Mouse (Mus musculus) embryo, embryonic 10 days (tissue): ENCODE measurements around the gene Slc5a11.
A peak's percentile ranks its signal among the peaks of the same experiment; 100 is the strongest.

Experiments used
- DNase-seq: peaks from one replicate; pipeline ENCODE4 v3.0.0-alpha.2; 2015; ENCODE audit warnings: low spot score

The Slc5a11 gene

DNA sequence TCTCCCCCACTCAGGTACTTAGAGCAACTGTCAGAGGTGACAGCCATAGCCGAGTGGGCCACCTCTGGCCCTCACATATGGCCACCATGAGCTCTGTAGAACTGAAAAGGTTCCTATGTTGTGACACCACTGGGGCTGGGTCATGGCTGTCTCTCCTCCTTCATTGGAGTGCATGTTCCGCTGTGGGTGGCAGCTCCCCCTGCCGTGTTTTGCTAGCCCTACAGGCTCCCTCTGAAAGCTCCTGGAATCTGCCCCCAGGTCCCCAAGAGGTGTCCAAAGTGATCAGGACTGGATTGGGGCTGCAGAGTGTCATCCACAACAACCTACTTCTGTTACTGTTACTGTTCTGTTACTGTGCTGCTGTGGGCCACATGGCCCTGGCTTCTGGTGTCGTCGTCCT lies 2.3 kb upstream of the Slc5a11 start:
- DNase-seq: no peak

DNA sequence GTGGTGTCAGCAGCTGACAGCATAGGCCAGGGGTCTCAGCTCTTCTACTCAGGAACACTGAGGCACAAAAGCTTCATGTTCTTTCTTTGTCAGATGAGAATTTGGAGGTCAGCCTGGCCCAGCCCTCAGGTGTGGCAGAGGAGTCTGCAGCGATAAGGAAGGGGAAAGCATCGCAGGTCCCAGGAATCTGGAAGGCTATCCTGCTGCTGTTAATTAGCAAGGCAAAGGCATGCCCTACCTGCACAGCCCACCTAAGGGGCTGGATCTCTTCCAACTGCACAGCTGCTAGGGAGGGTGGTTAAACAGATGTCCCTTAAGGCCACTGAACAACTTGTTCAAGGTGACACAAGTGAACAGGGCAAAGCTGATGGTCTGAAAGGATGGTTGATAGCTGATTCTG lies 558 bp downstream of the Slc5a11 start:
- no peak for DNase-seq

DNA sequence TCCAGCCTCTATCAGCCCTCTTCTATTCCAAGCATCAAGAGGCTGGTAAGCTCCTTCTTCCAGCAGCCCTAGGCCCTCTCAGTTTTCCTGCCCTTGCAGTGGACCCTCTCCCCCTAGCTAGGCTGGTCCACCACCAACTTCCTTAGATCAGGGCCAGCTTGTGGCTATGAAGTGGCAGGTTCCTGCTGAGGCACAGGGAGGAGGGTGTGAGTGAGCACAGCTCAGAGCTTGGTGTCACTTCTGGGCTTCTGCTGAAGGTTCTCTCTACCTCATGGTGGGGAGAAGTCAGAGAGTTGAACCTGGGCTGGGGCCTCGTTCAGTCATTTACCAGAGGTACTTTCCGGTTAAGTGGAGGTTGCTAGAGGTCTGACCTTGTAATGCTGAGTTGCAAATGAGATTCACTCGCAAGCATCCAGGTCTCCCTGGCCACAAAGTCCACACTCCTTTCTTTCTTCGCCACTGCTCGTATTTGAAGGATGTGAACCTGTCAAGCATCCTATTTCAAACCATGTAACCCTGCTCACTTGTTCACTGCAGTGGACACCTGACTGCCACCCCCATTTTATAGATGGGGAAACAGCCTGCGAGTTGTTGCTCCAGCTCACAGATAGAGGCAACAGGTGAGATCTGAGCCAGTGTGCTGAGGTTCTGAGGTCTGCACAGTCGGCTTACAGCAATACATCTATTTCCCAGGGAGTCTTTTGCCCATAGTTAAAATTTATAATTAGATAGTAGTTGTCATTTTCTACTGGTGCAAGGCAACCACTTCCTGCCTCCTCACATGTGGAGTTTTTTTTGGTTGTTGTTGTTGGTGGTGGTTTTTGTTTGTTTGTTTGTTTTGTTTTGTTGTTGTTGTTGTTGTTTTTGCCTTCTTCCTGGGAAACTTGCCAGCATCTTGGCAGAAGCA lies 3.1 kb downstream of the Slc5a11 start:
- DNase-seq: no peak

DNA sequence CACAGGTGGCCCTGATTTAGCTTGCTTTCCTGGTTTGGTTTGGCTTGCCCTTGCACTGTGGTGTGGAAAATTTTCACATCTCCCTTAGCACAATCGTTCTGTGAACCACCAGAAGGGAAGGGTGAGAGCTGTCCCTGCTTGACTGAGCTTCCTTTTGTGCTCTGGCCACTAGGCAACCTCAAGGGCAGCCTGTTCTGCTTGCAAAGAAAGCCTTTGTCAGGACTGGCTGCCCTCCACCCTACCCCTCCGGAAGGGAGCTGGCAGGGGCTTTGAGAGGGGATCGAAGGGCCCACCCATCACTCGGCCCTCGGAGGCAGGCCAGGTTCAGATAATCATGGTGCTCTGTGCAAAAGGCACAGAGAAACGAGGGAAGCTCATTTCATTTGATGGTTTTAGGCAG lies 4.0 kb downstream of the Slc5a11 start:
- peak; percentile 39 for DNase-seq

- DNase-seq: no peak
Observed at GRCm38 (mm10) chr7:123219781-123220632, 5.4 kb downstream of the Slc5a11 start.

GRCm38 (mm10) chr7:123220633-123220942 lies 6.0 kb downstream of the Slc5a11 start:
- DNase-seq: no peak

GRCm38 (mm10) chr7:123224076-123224475 lies 9.5 kb downstream of the Slc5a11 start:
- DNase-seq: no peak

DNA sequence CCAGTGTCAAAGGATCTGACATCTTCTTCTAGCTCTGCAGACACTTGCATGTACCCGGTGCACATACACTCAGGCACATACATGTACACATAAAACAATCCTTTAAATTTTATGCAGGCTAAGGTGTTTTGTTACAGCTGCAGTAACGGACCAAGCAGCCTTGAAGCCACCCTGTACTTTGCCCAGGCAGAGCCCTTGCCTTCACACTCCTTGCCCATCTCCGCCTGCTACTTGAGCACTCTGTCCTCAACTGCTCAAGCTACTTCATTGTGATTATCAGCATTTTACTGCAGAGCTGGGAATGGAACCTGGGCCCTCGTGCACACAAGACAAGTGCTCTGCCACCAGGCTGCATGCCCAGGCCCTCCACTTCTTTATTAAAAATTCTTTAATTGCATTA lies 10.6 kb downstream of the Slc5a11 start:
- DNase-seq: no peak

GRCm38 (mm10) chr7:123235449-123235848 lies 20.9 kb downstream of the Slc5a11 start:
- peak; percentile 71 for DNase-seq

- no peak for DNase-seq
Observed at GRCm38 (mm10) chr7:123238621-123239020, 24.0 kb downstream of the Slc5a11 start.

DNA sequence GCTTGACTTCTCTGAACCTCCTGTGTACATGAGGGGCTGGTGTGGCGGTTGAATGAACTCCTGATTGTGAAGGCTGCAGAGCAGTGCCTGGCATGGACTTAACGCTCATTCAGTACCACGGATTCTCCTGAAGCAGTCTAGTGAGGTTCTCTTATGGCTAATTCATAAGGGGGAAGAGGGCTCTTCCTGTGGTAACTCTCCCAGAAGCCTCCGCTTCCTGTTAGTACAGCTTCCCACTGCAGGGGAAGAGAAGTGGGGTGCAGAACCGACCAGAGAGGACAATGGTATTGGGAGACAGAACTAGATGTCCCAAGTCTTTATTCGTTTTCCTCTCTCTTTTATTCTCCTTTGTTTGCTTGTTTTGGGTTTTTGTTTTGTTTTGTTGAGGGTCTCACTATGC lies 25.5 kb downstream of the Slc5a11 start:
- no peak for DNase-seq

- DNase-seq: no peak
Observed at GRCm38 (mm10) chr7:123242241-123242640, 27.7 kb downstream of the Slc5a11 start.

DNA sequence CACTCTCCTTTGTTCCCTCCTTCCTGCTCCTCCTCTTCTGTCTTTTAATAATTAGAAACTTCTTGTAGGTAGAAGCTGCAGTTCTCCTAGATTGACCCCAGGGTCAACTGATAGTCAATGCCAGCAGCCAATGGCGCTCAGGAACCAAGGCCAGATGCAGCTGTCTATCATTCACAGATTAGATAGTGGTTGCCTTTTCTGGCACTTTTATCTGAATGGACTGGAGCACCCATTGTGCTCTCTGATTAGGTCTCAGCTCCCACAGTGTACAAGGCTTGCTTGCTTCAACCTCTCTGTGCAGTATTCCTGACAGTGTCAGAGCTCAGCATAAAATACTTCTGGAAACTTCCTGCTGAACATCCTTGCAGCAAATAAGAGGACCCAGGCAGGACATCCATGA lies 30.3 kb downstream of the Slc5a11 start:
- DNase-seq: no peak

GRCm38 (mm10) chr7:123246504-123247084 lies 32.0 kb downstream of the Slc5a11 start:
- no peak for DNase-seq

GRCm38 (mm10) chr7:123248166-123248565 lies 33.6 kb downstream of the Slc5a11 start:
- DNase-seq: no peak

GRCm38 (mm10) chr7:123251343-123251742 lies 36.8 kb downstream of the Slc5a11 start:
- no peak for DNase-seq

DNA sequence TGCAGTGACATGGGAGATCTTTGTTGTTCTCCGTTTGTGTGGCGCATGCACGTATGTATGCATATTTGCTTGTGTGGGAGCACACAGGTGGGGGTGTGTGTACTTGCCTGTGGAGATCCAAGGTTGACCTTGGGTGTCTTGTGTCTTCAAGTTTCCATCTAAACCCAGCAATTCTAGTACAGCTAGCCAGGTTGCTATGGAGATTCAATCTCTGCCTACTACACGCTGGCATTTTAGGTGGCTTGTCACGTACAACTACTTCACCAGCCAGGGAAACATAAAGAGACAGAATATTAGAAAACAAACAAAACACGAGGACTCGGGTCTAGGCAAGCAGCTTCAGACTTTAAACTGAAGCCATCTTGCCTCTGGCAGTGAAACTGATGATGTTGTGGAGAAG lies 38.8 kb downstream of the Slc5a11 start:
- DNase-seq: no peak

GRCm38 (mm10) chr7:123254196-123254970 lies 39.8 kb downstream of the Slc5a11 start:
- DNase-seq: no peak

- DNase-seq: no peak
Observed at GRCm38 (mm10) chr7:123258103-123258502, 43.5 kb downstream of the Slc5a11 start.

- DNase-seq: no peak
Observed at GRCm38 (mm10) chr7:123273056-123273455, 58.5 kb downstream of the Slc5a11 start.

DNA sequence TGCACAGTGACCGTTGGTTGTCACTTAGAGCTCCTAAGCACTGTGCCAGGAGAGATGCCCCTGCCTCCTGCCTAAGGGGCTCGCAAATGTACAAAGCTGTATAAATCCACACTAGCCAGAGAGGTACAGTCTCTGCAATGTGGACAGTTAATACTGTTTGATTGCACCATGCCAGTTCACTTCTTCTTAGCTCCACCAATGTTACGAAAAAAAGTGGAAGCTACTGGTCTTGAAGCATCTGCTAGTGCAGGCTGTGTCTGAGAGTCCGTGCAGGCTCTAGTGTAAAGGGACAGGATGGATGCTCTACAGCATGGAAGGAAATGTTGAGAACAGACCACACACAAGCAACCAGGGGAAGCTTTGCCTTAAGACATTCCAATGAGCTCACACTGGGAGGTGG lies 62.0 kb downstream of the Slc5a11 start:
- DNase-seq: no peak

DNA sequence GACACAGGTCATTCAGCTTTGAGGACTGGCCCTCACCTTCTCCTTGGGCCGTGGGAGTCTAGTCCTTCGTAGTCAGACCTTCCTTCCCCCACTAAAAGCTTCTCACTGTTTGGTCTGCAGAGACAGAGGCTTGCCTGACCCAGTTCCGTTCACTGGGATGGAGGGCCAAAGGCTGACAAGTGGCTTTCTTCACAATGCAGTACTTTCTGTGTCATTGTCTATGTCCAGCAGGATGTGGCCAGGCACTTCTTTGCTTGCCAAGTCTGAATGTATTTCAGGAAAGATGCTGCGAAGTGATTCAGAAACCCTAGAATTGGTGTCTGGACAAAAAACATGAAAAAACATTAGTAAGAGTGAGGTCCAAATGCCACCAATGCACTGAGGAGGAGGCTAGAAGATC lies 65.2 kb downstream of the Slc5a11 start:
- no peak for DNase-seq
